Mouse (Mus musculus): ENCODE results near the gene Elmod1.

Gene Elmod1

DNA sequence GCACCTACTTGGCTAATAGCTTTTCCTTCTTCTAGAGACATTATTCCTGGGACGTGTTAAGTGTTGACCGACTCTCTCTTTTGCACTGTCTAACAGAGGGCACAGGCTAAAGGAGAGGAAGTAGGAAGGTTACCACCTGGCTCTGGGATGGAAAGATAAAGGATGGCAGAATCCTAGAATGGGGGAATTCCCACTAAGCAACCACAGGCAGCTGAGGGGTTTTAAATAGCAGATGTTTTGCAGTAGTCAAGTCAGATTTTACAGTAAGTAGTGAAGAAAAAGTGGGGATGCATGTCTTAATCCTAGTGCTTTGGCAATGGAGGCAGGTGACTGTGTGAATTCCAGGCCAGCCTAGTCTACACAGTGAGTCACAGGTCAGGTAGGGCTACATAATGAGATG, 64.3 kb downstream of the Elmod1 start:
- DNase-seq (ENCODE audit: inconsistent age in 2 of 2, low spot score in 1 of 2), result no peak

DNA sequence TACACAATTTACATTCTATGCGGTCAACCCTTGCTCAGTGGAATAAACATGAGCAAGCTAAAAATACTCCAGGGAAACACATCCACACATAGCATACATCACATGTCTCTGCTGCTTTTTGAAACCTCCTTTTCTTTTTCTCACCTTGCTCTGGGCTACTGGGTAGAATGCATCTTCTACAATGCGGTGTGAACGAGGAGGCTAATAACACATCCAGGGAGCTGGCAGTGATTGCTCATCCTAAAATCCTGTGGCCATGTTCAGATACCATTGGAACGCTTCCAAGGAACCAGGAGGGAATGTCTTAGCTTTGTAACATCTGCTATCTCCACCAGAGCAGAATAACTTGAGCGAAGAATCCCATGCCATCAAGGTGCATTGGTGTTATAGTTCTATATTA, 64.8 kb downstream of the Elmod1 start:
- no peak for DNase-seq (ENCODE audit: inconsistent age in 2 of 2, low spot score in 1 of 2)

DNA sequence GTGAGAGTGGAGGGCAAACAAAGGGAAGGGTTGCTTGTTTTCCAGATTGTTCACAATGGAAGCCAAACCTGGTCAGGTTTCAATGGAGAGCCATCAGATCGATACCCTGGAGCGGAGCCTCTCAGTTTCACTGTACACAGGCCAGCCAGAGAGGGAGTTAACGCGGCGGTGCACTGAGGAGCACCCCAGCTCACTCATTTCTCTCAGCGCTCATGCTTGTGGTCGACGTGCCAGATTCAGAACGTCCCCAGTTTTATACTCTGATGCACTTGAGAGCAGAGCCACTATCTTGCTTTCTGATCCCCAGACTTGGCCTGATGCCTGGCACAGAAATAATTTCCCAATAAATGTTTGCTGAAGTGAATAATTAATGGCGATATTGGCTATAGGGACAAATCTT, 68.3 kb downstream of the Elmod1 start:
- no peak for DNase-seq (ENCODE audit: inconsistent age in 2 of 2, low spot score in 1 of 2)

DNA sequence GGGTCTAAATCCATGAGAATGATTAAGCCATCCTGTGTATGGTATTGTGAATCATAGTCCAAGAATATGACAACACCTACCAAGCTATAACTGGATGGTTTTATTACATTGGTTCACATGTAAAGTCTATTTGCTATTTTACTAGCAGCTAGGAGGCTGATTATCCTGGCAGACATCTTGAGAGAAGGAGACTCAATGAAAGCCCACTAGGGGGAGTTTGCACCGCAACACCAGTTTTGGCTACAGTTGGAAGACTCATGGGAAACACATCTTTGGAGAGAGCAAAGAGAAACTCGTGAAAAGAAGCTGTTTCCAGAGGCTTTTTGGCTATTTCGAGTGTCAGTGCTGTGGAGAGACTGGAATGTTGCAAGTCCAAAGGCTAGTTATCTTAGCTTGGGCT, 69.7 kb downstream of the Elmod1 start:
- peak in 1 of 2 experiments; percentile 21 for DNase-seq (ENCODE audit: inconsistent age in 2 of 2, low spot score in 1 of 2)

DNA sequence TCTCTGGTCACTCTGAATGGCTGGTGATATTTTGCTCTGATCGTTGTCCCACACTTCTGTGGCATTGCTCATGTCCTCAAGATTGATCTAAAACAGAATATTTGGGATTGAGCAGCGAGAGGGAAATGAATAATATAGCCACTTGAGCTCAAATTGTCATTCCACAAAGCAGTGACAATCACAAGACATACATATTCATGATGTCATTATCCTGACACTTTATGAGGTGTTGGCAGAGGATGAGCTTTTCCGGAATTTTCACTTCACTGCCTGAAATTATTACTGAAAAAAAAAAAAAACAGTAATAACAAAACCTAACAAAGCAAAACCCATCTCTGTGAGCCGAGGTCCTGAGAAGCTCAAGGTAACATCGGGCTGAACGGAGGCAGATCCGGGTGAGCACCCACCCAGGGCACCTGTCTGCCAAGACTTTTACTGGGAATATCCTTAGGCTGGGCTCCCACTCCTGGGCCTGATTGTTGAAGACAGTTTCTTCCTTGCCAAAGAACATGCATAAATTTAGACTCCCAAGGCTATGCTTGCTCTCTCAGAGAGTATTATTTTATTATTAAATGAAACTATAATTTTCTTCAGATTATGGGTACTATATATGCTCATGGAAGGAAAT, 71.8 kb downstream of the Elmod1 start:
- no peak for DNase-seq (ENCODE audit: inconsistent age in 2 of 2, low spot score in 1 of 2)

DNA sequence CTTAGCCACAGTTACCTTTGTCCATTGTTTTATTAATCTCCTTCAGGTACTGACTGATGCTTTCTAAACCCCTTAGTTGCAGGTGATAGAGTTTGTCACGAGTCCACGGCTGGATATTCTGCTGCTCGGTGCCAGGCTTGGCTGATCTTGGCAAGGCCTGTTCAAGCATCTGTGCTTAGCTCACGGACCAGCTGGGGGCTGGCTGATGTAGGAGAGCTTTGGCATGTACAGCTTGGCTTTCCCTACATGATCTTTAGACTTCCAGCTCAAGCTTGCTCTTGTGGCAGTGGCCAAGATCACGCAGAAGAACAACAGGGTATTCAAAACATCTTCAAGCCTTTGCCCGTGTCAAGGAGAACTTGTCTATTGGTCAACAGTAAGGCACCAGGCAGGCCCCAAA, 75.3 kb downstream of the Elmod1 start:
- DNase-seq (ENCODE audit: inconsistent age in 2 of 2, low spot score in 1 of 2), result no peak

DNA sequence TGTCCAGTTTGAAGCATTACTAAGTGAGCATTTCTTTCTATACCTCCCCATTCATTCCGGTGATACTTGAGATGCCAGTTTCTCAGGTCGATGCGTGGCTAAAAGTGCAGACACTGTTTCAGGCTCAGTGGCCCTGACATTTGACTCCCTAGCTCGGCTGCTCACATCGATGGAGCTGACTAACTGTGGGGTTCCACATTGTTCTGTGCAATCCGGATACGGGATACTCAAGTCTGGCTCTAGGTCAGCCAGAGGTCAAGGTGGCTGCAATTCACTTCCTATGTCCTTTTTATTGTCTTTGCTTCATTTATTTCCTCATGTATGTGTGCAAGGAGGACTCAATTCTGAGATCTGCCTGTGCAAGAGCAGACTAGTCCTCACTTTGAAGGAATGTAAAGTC, 79.3 kb downstream of the Elmod1 start:
- no peak for DNase-seq (ENCODE audit: inconsistent age in 2 of 2, low spot score in 1 of 2)

DNA sequence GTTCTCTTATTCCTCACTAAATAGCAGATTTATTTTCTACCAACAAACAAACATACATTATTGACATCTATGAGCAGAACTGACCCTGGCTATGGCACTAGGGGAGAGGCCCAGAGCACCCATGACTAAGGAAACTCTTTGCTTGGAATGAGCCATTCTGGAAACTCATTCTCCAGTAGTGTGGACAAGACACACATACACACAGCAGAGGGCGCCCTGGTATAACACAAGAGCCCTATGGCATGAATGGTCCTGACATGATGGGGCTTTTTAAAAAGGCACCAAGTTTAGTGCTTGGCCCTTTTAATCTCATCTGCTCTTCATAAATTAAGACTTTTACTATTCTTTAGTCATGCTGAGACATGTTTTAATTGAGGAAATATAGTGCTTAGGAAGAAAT, 85.0 kb downstream of the Elmod1 start:
- peak; percentile 15 to 62 for DNase-seq (ENCODE audit: inconsistent age in 2 of 2, low spot score in 1 of 2)

DNA sequence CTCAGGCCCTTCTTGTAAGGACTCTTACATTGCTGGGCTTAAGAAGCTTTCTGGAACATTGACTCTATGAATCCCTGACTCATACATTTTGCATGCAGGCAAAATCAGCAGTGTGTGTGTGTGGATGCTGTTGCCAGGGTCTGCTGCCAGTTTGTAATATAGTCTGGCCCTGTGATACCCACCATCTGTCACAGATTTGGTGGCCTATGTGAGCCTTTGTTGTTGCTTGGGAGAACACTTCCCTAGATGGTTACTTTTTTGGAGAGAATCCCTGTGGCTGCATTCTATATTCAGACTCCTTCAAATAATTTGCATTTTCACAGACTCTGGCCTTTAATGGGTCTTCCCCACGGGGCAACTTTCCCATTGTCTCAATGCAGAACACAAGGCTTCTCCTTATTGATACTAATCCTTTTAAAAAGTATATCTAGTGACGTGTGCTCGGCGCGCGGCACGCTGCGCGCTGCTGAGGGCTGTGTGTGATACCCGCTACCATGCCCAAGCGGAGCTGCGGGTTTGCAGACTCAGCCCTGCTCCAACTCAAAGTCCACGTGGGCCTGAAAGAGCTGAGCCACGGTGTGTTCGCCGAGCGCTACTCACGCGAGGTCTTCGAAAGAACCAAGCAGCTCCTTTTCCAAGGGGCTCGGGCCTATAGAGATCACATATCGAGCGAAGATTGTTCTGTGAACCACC, 91.4 kb downstream of the Elmod1 start:
- no peak for DNase-seq (ENCODE audit: inconsistent age in 2 of 2, low spot score in 1 of 2)

DNA sequence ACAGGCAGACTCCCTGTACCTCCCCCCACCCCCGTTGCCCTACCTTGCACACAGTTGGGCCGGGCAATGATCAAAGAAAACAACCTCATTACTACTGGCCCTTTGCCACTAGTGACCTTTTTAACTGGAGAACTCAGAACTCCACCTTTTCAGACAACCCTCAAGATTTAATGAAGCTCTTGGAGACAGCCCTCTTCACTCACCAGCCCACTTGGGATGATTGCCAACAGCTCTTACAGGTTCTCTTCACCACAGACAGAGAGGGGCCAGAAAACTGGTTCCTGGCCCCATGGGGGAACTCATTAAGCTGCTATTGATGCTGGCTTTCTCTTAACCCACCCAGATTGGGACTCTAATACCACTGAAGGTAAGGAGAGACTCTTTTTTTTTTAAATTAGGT, 97.7 kb downstream of the Elmod1 start:
- DNase-seq (ENCODE audit: inconsistent age in 2 of 2, low spot score in 1 of 2), result no peak

DNA sequence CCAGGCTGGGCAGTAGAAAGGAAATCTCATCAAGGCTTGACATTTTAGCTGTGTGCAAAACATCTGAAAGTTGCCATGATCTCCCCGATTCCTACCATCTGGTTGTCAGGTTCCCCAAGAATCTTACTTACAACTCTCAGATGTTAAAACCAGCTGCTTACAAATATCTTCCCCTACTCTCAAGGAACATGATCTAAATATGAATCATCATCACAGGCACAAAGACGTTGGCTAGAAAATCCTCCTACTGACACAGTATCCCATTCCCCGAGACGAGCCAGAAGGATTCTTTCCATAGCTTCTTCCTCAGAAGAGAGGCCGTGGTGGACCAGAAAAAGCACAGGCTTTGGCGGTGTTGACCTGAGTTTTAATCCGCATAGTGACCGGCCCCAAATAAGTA, 101.9 kb downstream of the Elmod1 start:
- DNase-seq (ENCODE audit: inconsistent age in 2 of 2, low spot score in 1 of 2), result no peak
